Mouse (Mus musculus) ES-Bruce4 (cell line): ENCODE measurements around the gene Arfgap3.
"Not testable (repeated sequence)": the region's sequence is repeated elsewhere in the genome, so short reads cannot be mapped to it uniquely, and the experiment has no call there.

Experiments
- CTCF ChIP-seq: IDR thresholded peaks from one replicate; pipeline ENCODE4 v1.8.1; 2011; ENCODE audit warnings: low read depth, low read length
- EP300 ChIP-seq: IDR thresholded peaks from 2 replicates; pipeline ENCODE4 v1.6.1; 2011; ENCODE audit warnings: low read depth, low read length; ENCODE audit not compliant: insufficient read depth
- POLR2A ChIP-seq: IDR thresholded peaks from one replicate; pipeline ENCODE4 v1.8.1; 2011; ENCODE audit warnings: low read length; ENCODE audit not compliant: insufficient read depth

DNA sequence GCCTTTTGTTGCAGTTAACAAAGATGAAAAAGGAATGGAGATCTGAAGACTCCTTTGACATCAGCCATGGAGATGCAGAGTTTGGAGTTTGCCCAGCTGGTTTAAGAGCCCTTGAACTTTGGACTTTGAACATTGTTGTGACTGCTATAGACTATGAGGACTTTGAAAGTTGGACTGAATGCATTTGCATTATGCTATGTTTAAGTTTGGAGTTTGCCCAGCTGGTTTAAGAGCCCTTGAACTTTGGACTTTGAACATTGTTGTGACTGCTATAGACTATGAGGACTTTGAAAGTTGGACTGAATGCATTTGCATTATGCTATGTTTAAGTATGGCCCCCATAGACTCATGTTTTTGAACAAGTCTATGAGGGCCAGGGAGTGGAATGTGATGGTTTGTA is 75.8 kb downstream of the Arfgap3 start:
- TF ChIP-seq POLR2A, CTCF, EP300: not testable (repeated sequence)
